Comparison of ENCODE assay signal across 14 mouse cellular contexts in genomic region chr2:28301313-28301712, GRCm38 (mm10).
"Had no signal": no experiment of that assay in that cellular context is flagged by ENCODE, and none has a peak within 500 bp of the region (broad histone marks: within the 10 kb centered on the region; RNA-seq: fewer than 3 reads in every experiment).

No protein-coding gene starts in this region.

- H3K4me2 ChIP-seq: hindbrain, embryonic 15.5 days; neural tube, embryonic 15.5 days had no signal

- H3K9ac ChIP-seq: hindbrain, embryonic 15.5 days; liver, embryonic 14.5 days; neural tube, embryonic 15.5 days had no signal

- H3K4me3 ChIP-seq: hindbrain, embryonic 15.5 days; myocyte; neural tube, embryonic 15.5 days had no signal

- H3K27me3 ChIP-seq: hindbrain, embryonic 15.5 days; neural tube, embryonic 15.5 days had no signal

- H3K9me3 ChIP-seq: hindbrain, embryonic 15.5 days; neural tube, embryonic 15.5 days had no signal

- H3K36me3 ChIP-seq: hindbrain, embryonic 15.5 days; neural tube, embryonic 15.5 days had no signal

- ATAC-seq: inflammation-experienced regulatory T-cells, adult 6 months had no signal

- DNase-seq: kidney, postnatal 10 days; kidney, postnatal 4 days; layer of hippocampus, postnatal 36 days; left cerebral cortex, postnatal 4 days; liver; lung, adult 18-20 months; midbrain, embryonic 14.5 days; thymus, adult 18-20 months; thymus, postnatal 14 days had no signal

- H3K27ac ChIP-seq: hindbrain, embryonic 15.5 days; liver, embryonic 14.5 days; neural tube, embryonic 15.5 days had no signal
